Mouse (Mus musculus) kidney, postnatal 25 days (tissue): Measurements from ENCODE around the gene Ube2u.
A peak's percentile ranks its signal among the peaks of the same experiment; 100 is the strongest.
"Not testable (repeated sequence)": the region's sequence is repeated elsewhere in the genome, so short reads cannot be mapped to it uniquely, and the experiment has no call there.

Source experiments
- DNase-seq, 2 experiments: peaks; one replicate each; pipeline ENCODE4 v3.0.0; 2021; ENCODE audit warnings: mixed read lengths in 2 of 2

Gene Ube2u

DNA sequence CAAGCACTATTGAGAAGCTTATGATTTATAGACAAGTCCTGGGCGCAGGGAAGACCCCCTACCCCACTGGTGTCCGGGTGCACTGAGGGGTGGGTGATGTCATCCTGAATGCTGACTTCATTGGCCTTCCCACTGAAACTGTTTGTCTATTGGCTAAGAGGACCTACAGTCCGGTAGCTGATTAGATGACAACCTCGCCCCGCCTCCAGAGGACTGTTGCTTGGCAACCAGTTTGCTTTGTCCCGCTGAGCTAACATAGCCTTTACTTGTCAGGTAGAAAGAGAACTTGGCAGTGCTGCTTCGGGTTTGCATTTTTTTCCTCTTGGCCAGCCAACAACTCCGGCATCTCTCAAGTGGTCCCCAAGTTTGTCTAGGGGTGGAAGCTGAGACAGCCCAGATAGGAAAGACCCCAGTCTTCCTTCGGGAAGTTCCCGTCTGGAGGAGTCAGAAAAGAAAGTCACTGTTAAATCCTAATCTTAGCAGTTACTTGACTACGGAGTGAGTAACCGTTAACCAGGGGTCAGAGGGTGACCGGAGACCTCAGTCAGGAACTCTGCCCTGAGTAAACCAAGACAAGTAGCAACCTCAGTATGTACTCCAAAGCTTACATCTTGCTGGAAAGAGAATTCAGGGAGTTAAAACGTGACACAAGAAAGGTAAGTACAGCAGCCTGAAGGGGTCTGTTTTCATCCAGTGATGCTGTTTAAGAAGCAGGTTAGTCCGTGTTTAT lies at the start of gene Ube2u:
Ube2u (plus strand) TSS at position 258 of the 730 bp plus-strand sequence.
- peak; percentile 89 to 94 for DNase-seq

DNA sequence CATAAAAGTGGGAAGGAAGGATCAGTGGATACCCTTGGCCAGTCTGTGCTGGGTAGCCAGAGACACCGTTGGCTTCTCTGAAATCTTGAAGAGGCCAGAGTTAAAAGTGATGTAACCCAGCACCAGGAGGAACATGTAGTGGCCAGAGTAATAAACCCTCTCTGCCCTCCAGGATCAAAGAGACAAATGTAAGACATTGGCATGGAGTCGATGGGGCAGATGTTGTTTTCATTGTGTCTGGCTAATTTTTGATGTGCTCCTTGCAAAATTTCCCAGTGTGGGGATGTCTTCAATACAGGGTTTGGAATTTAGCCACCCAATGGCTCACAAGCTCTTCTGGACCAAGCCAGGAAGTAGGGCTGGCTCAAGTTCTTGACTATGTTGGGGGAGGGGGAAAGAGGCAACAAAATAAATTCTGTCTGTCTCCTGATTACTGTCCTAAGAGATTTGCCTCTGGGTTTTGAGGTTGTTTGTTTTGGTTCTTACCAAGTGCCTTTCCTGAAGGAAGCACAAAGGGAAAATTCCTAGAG lies 49.2 kb upstream of the Ube2u start:
- peak in 1 of 2 experiments; percentile 6 for DNase-seq

DNA sequence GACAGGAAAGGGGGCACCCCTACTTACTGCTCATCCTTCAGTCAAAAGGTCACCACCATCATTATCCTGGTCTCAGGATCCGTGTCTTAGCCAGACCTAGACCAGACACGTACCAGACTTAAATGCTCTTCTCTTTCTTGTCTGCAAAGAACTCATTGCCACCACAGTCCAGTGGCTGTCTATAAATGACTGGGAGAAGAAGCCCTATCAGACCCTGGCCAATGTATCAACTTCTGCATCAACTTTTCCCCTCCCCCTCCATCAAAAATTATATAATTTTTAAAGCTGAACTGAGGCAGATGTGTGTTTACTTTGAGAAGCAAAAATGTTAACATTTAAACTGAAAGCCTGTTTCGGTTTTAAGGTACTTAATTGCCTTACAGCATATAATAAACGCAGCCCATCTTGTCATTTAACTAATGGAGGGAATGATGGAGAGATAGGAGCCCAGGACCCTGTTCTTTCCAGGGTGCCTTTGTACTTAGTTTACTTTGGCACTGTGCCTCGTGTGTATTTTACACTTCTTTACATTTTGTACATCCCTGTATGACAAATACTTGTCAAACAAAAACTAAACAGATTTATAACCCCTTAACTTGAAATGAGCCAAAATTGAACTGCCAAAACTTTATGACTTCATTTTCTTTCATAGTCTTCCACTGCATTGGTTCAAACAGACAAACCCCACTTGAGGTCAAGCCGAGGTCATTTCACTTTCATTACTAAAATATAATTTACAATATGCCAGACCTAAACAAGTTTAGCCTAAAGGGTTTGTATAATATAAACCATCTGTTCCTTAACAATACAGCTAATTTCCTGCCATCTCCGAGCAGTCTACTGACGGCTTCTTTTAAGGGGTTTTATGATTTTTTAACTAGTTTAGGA lies 43.1 kb upstream of the Ube2u start:
- no peak for DNase-seq

DNA sequence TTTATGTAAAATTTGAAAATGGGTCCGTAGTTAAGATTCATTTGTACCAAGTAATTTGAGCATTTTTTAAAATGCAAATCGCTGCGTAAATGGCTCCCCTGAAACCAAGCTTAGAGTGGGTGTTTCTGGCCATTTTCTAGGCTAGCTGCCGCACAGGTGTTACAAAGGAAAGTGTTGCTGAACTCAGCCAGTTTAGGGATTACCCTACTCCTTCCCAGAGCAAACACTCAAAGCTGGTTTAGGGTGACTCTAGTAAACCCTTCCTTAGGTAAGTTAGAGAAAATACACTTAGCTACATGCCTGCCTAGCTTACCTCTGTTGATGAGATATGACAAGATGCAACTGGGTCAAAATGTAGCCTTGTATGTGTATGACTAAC lies 42.5 kb upstream of the Ube2u start:
- DNase-seq = no peak

GRCm38 (mm10) chr4:100446897-100447296 lies 31.8 kb upstream of the Ube2u start:
- DNase-seq = no peak

- DNase-seq = no peak
Observed at GRCm38 (mm10) chr4:100462493-100463120, 16.0 kb upstream of the Ube2u start.

DNA sequence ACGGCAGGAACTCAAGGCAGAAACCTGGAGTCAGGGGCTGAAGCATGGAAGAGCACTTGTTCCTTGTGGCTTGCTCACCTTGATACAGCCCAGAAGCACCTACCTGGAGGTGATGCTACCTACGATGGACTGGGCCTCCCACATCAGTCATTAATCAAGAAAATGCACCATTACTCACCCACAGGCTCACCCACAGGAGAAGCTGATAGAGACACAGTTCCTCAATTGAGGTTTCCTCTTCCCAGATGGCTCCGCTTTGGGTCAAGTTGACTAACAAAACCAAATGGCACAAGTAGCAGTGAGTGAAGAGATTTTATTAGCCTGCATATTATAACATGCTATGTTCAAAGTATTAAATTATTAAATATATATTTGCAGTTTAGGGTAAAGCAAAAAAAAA lies 9.8 kb downstream of the Ube2u start:
- no peak for DNase-seq

GRCm38 (mm10) chr4:100495176-100495575 lies 16.5 kb downstream of the Ube2u start:
- DNase-seq = no peak

GRCm38 (mm10) chr4:100496521-100496920 lies 17.9 kb downstream of the Ube2u start:
- no peak for DNase-seq

- DNase-seq = peak in 1 of 2 experiments; percentile 41
Observed at GRCm38 (mm10) chr4:100498192-100498591, 19.5 kb downstream of the Ube2u start.

DNA sequence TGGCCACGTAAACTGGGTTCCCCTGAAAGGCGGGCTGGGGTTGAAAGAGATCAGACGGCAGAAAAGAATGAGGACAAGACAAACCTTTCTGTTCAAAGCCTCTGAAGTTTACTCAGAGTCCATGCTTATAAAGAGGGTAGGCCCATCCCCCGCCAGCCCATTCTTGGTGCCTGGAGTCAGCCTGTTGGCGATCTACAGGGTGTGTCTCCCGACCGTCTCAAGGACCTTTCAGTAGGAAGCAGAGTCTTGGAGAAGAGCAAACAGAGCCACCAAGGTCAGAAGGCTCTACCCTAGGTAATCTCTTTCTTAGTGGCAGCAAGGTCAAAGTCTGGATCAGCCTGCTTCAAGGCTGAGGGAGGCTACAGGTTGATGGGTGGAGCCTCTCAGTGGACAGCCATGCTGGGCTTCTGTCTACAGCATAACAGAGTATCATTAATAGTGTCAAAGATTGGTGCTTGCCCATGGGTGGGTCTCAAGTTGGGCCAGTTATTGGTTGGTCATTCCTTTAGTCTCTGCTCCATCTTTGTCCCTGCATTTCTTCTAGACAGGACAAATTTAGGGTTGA lies 20.5 kb downstream of the Ube2u start:
- DNase-seq = not testable (repeated sequence)

- DNase-seq = no peak
Observed at GRCm38 (mm10) chr4:100503337-100503736, 24.7 kb downstream of the Ube2u start.

GRCm38 (mm10) chr4:100517646-100518045 lies 39.0 kb downstream of the Ube2u start:
- no peak for DNase-seq

GRCm38 (mm10) chr4:100522534-100522933 lies 43.9 kb downstream of the Ube2u start:
- no peak for DNase-seq

DNA sequence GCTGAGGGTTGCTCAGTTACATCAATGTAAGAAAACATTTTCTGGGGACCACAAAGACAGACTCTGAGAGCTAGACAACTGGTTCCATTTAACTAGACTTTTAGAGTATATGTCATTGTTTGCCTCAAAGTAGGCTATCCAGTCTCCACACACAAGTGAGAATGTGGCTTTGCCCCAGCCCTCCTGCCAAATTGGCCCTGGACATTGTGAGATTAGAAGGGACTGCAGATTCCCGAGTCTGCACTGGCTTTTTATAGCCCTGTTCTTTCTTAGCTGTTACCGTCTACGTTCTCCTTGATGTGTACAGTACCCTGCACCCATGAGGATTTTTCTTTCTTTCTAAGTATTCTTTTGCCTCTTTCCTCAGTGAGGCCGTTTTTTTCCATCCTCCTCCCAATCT lies 46.1 kb downstream of the Ube2u start:
- no peak for DNase-seq

- DNase-seq = peak in 1 of 2 experiments; percentile 56
Observed at GRCm38 (mm10) chr4:100526296-100526695, 47.6 kb downstream of the Ube2u start.

GRCm38 (mm10) chr4:100527086-100527485 lies 48.4 kb downstream of the Ube2u start:
- DNase-seq = no peak

DNA sequence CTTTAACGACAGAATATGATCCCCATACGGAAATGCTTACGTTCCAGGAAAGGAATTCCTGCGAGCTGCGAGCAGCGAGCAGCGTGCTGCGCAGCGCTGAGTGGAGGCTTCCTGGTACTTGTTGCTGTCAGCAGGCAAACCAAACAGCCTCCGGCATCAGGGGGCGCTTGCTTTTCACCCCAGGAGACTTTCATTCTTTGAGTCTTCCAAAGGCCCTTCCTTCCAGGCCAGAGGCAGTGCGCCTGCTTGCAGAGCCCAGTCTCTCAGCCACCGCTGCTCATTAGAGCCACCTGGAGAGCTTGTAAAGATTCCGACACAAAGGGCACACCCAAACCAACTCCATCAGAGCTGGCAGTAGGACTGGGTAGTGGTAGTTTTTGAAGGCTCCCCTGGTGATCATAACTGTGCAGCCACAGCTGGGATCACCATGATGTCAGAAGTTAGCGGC lies 48.9 kb downstream of the Ube2u start:
- no peak for DNase-seq

- DNase-seq = no peak
Observed at GRCm38 (mm10) chr4:100533607-100534006, 55.0 kb downstream of the Ube2u start.

DNA sequence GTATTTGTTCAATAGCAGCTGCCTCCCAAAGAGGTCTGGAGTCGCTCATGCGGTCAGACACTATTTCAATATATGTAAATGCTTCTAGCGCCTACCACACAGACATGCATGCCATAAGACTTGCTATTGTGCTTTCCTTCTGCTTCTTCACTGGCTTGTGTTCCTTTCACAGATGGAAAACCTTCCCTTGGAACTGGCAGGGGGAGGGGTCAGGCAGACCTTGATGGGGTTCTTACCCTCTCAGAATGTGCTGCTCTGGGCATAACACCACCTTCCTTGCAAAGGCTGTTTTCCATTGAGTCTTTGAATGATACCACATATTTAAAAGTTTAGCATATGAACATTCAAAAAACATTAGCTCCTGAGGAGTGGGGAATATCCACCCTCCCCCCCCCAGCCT lies 56.3 kb downstream of the Ube2u start:
- no peak for DNase-seq

GRCm38 (mm10) chr4:100537898-100538297 lies 59.2 kb downstream of the Ube2u start:
- DNase-seq = peak in 1 of 2 experiments; percentile 46

DNA sequence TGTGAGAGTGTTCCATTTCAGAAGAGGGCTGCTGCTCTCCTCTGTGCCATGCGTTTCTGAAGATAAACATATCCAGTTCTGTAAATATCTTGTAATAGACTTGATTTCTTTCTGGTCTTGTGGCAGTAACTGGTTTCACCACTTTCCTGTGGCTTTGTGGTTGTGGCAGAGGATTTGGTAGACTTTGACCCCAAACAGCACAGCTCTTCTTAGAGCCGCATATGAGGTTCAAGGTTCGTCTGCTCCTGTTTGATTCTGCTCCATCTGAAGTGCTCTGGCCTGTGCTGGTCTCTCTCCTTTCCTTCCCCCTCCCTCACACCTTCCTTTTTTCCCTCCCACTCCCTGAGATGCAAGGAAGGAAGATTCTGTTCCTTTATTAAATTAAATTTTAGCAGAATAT lies 60.8 kb downstream of the Ube2u start:
- peak; percentile 11 to 40 for DNase-seq

GRCm38 (mm10) chr4:100547905-100548304 lies 69.3 kb downstream of the Ube2u start:
- peak in 1 of 2 experiments; percentile 9 for DNase-seq
